Mouse (Mus musculus): ENCODE measurements around the gene E130116L18Rik.

E130116L18Rik gene

GRCm38 (mm10) chr5:25222752-25223702 is at the start of gene E130116L18Rik:
Gene E130116L18Rik (minus strand): TSS chr5:25223153.
- WGBS = 1% methylated on average over 72 of the region's 72 CpGs

GRCm38 (mm10) chr5:25268258-25268888 is 45.4 kb upstream of the E130116L18Rik start:
- 91% methylated on average over 4 of the region's 4 CpGs for WGBS

- WGBS = 83% methylated on average over 7 of the region's 7 CpGs
Observed at GRCm38 (mm10) chr5:25262266-25262665, 39.3 kb upstream of the E130116L18Rik start.

GRCm38 (mm10) chr5:25261452-25261851 is 38.5 kb upstream of the E130116L18Rik start:
- 88% methylated on average over 6 of the region's 6 CpGs for WGBS

GRCm38 (mm10) chr5:25256686-25257085 is 33.7 kb upstream of the E130116L18Rik start:
- 59% methylated on average over 2 of the region's 2 CpGs for WGBS

- 96% methylated on average over 4 of the region's 4 CpGs for WGBS
Observed at GRCm38 (mm10) chr5:25254491-25254890, 31.5 kb upstream of the E130116L18Rik start.

- whole genome bisulfite sequencing = 81% methylated on average over 8 of the region's 8 CpGs
Observed at GRCm38 (mm10) chr5:25252825-25253544, 30.0 kb upstream of the E130116L18Rik start.

- WGBS = 42% methylated on average over 2 of the region's 2 CpGs
Observed at GRCm38 (mm10) chr5:25252423-25252822, 29.5 kb upstream of the E130116L18Rik start.

GRCm38 (mm10) chr5:25247036-25247435 is 24.1 kb upstream of the E130116L18Rik start:
- WGBS = 78% methylated on average over 3 of the region's 3 CpGs

- 48% methylated on average over 1 of the region's 1 CpGs for WGBS
Observed at GRCm38 (mm10) chr5:25246473-25246865, 23.5 kb upstream of the E130116L18Rik start.

GRCm38 (mm10) chr5:25245806-25246472 is 23.0 kb upstream of the E130116L18Rik start:
- WGBS = 88% methylated on average over 10 of the region's 10 CpGs

GRCm38 (mm10) chr5:25243101-25243500 is 20.1 kb upstream of the E130116L18Rik start:
- WGBS = 73% methylated on average over 6 of the region's 6 CpGs

- WGBS = 95% methylated on average over 1 of the region's 1 CpGs
Observed at GRCm38 (mm10) chr5:25224377-25224776, 1.4 kb upstream of the E130116L18Rik start.

GRCm38 (mm10) chr5:25221604-25222003 is 1.3 kb downstream of the E130116L18Rik start, which contains the start of gene Galnt11:
Gene Galnt11 (plus strand): TSS chr5:25221904.
- WGBS = 74% methylated on average over 3 of the region's 3 CpGs

- 54% methylated on average over 6 of the region's 6 CpGs for whole genome bisulfite sequencing
Observed at GRCm38 (mm10) chr5:25215006-25215405, 7.9 kb downstream of the E130116L18Rik start.

- 56% methylated on average over 1 of the region's 1 CpGs for WGBS
Observed at GRCm38 (mm10) chr5:25211872-25212271, 11.1 kb downstream of the E130116L18Rik start.

- WGBS = 82% methylated on average over 2 of the region's 2 CpGs
Observed at GRCm38 (mm10) chr5:25190521-25190920, 32.4 kb downstream of the E130116L18Rik start.

- WGBS = 59% methylated on average over 1 of the region's 1 CpGs
Observed at GRCm38 (mm10) chr5:25188802-25189201, 34.2 kb downstream of the E130116L18Rik start.

- 57% methylated on average over 2 of the region's 2 CpGs for WGBS
Observed at GRCm38 (mm10) chr5:25184594-25184993, 38.4 kb downstream of the E130116L18Rik start.

GRCm38 (mm10) chr5:25183595-25183994 is 39.4 kb downstream of the E130116L18Rik start:
- WGBS = 82% methylated on average over 4 of the region's 4 CpGs

- 87% methylated on average over 1 of the region's 1 CpGs for WGBS
Observed at GRCm38 (mm10) chr5:25181004-25181531, 41.9 kb downstream of the E130116L18Rik start, which contains the start of gene Galntl5. Gene Galntl5 (plus strand): TSS chr5:25181460.
